Mouse (Mus musculus): Measurements from ENCODE around the gene Zfp219. TPM values are rescaled to one million over a fixed set of nuclear protein-coding genes. Genes with fewer than 3 reads are reported as not detected.

The Zfp219 gene
- total RNA-seq, 2 experiments from 2014 or later: 37.6 to 41.2 TPM

Other genes starting within 250 kb of the Zfp219 start
- gene Ang4, start 247.1 kb downstream of the Zfp219 start, total RNA-seq (2021): not detected
- gene AY358078, start 220.7 kb downstream of the Zfp219 start, total RNA-seq (2021): not detected
- not detected for gene Ear6, start 167.0 kb downstream of the Zfp219 start, total RNA-seq (2021)
- 10 to 100 TPM; 34.9 to 38.9 TPM for gene Mettl17, start 135.9 kb downstream of the Zfp219 start, total RNA-seq (2021)
- gene Slc39a2, start 127.8 kb downstream of the Zfp219 start, total RNA-seq (2021): 1 to 10 TPM; 4.7 to 5.6 TPM
- 100 to 1,000 TPM; 696 to 763 TPM for gene Ndrg2, start 106.6 kb downstream of the Zfp219 start, total RNA-seq (2021)
- gene Tppp2, start 102.3 kb downstream of the Zfp219 start, total RNA-seq (2021): not detected
- gene Rnase13, start 98.0 kb downstream of the Zfp219 start, total RNA-seq (2021): under 1 TPM in 1 of 2 experiments, not detected in 1; 0.23 TPM
- gene Arhgef40, start 36.0 kb downstream of the Zfp219 start, total RNA-seq (2021): 10 to 100 TPM; 44.2 to 47.4 TPM
- under 1 TPM; 0.39 to 0.95 TPM for gene Tmem253, start 5.1 kb downstream of the Zfp219 start, total RNA-seq (2021)
- gene Olfr221, start 21.7 kb upstream of the Zfp219 start, total RNA-seq (2021): not detected
- gene Hnrnpc, start 83.3 kb upstream of the Zfp219 start, total RNA-seq (2021): 100 to 1,000 TPM; 213 to 245 TPM
- gene Rpgrip1, start 90.0 kb upstream of the Zfp219 start, total RNA-seq (2021): 1 to 10 TPM; 2.4 TPM
- gene Supt16, start 176.7 kb upstream of the Zfp219 start, total RNA-seq (2021): 10 to 100 TPM; 48.3 TPM
- 100 to 1,000 TPM; 110 to 124 TPM for gene Chd8, start 237.0 kb upstream of the Zfp219 start, total RNA-seq (2021)